Mouse (Mus musculus) liver, adult 2 months (tissue): ENCODE data around the gene Stx12.

ENCODE experiments used
- CTCF ChIP-seq: fragments of 200-500 bp; IDR thresholded peaks from 2 replicates; pipeline ENCODE4 v1.5.1; 2011; ENCODE audit warnings: low read depth, low read length, control low read depth
- POLR2A ChIP-seq: fragments of 200-500 bp; IDR thresholded peaks from 2 replicates; pipeline ENCODE4 v1.6.1; 2011; ENCODE audit warnings: low read length, control low read depth; ENCODE audit not compliant: insufficient read depth; ENCODE audit errors: extremely low read depth

- TF ChIP-seq POLR2A: no peak
- TF ChIP-seq CTCF: no peak
Observed at GRCm38 (mm10) chr4:132904071-132904470, 19.8 kb upstream of the Stx12 start.
